Comparison of ENCODE assay signal across 9 mouse cellular contexts in the genomic region with DNA sequence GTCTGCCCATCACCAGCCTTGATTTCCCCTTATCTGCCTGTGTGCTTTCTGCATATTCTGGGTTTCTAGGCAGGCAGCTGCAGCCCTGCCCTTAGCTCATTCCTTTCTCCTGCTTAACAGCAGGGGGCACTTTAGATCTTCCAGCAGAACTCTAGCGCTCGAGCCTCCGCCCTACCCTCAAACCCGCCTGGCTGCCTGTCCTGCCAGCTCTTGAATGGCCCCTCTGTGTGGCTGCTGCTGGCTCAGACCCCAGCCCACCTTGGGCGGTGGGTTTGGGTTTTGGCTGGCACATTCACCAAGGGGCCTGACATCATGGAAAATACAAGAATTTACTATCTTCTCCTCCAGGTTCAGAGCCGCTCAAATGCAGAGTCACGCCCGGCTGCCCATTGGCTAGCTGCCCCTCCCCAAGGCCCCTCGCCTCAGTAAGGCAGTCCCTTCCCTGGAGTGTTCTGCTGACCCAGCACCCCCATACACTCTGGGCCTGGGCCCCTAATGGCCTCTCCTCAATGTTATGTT. TPM values are rescaled to one million over a fixed set of nuclear protein-coding genes. Genes with fewer than 3 reads are reported as not detected.
DNase-seq lines count a peak whose midpoint lies in the region; ATAC-seq and TF ChIP-seq lines count a peak whose summit lies in the region.
"Had no signal": no experiment of that assay in that cellular context is flagged by ENCODE, and none has a peak within 500 bp of the region (broad histone marks: within the 10 kb centered on the region; RNA-seq: fewer than 3 reads in every experiment).

No protein-coding gene starts in this region.

- peak; percentile 29; the same call in 1 of the 2 replicates for ATAC-seq in heart, embryonic 16.5 days (replicated peaks; ENCODE audit: extremely low read depth, insufficient read depth, low FRiP score)

- no peak overlapping the region for H3K4me3 ChIP-seq in cortical plate, adult 2 months (ENCODE audit: insufficient read depth, low read length)
- no peak overlapping the region for H3K4me3 ChIP-seq in heart, embryonic 16.5 days (ENCODE audit: low read length)

- H3K9me3 ChIP-seq in heart, embryonic 16.5 days (replicated peaks; ENCODE audit: control insufficient read depth, low read length), result no peaks in the 10 kb centered on the region

- no peak for TF ChIP-seq POLR2A in cortical plate, adult 2 months (IDR thresholded peaks at IDR 0.05; ENCODE audit: extremely low read depth, insufficient read depth, low read length)

- peak overlapping the region; percentile 59 for H3K9ac ChIP-seq in heart, embryonic 16.5 days (ENCODE audit: low read length)

- intact Hi-C loops in left cerebral cortex, postnatal 10 days (cut with DNase I), result loop anchor here (10.0 kb wide), 1 partner anchor 87 kb away; no protein-coding TSS in a partner anchor
- intact Hi-C loops in left cerebral cortex, postnatal 36 days (cut with DNase I), result no loop called here

- no peaks in the 10 kb centered on the region for H3K27me3 ChIP-seq in heart, embryonic 16.5 days (ENCODE audit: control insufficient read depth, insufficient read depth, low read length)

- 26% methylated on average over 9 of the region's 9 CpGs for WGBS in heart, embryonic 16.5 days

- no peak overlapping the region for H3K4me2 ChIP-seq in heart, embryonic 16.5 days (ENCODE audit: low read depth, low read length)

- no peaks in the 10 kb centered on the region for H3K4me1 ChIP-seq in cortical plate, adult 2 months (ENCODE audit: control insufficient read depth, insufficient read depth, low read length)
- peaks cover 36% of the 10 kb centered on the region for H3K4me1 ChIP-seq in heart, embryonic 16.5 days (ENCODE audit: control insufficient read depth, insufficient read depth, low read length)

- peak; percentile 43 to 73 for DNase-seq in left cerebral cortex, postnatal 10 days (ENCODE audit: extremely low spot score in 1 of 2, low spot score in 2 of 2)
- no peak for DNase-seq in left cerebral cortex, postnatal 36 days (ENCODE audit: low spot score in 2 of 2)
- DNase-seq in kidney, postnatal 36 days, result peak; percentile 17 to 34
- peak; percentile 85 for DNase-seq in mesoderm, embryonic 11.5 days (ENCODE audit: low read depth, low spot score)
- DNase-seq in ovary, postnatal 36 days (ENCODE audit: low spot score), result no peak
- no peak for DNase-seq in cerebellum, adult 9-10 months

- peaks cover 3% of the 10 kb centered on the region; the same call in 1 of the 2 replicates for H3K36me3 ChIP-seq in heart, embryonic 16.5 days (ENCODE audit: control insufficient read depth, insufficient read depth)

- H3K27ac ChIP-seq in cortical plate, adult 2 months (ENCODE audit: insufficient read depth, low read length), result no peak overlapping the region
- peak overlapping the region; percentile 76 for H3K27ac ChIP-seq in heart, embryonic 16.5 days (ENCODE audit: low read length)

- TF ChIP-seq CTCF in cortical plate, adult 2 months (IDR thresholded peaks at IDR 0.05; ENCODE audit: extremely low read depth, insufficient read depth, low read length), result peak; percentile 53

RNA-seq across cellular contexts. Expression of a gene that starts 11.2 kb away (rescaled TPM):
- not detected for total RNA-seq in left cerebral cortex, postnatal 10 days (2021)
- not detected for total RNA-seq in left cerebral cortex, postnatal 36 days (2021)
- 0.19 and 0.40 TPM in 2 replicates for polyA plus RNA-seq in cortical plate, adult 2 months (2012; rRNA removed)
- 5.3 and 17.1 TPM in 2 replicates for polyA plus RNA-seq in heart, embryonic 16.5 days (2015; fragmentation: Nextera tagmentation; extraction: Ambion mirVana)
- polyA plus RNA-seq: testis, adult 2 months had no signal

RNA-seq across cellular contexts. Expression of a gene that starts 26.8 kb away (rescaled TPM):
- 1 to 10 TPM; 5.2 to 8.1 TPM for total RNA-seq in left cerebral cortex, postnatal 10 days (2021)
- total RNA-seq in left cerebral cortex, postnatal 36 days (2021), result 1 to 10 TPM; 8.1 to 8.7 TPM
- polyA plus RNA-seq in cortical plate, adult 2 months (2012; rRNA removed), result 10.2 and 12.2 TPM in 2 replicates
- 73.5 and 83.5 TPM in 2 replicates for polyA plus RNA-seq in heart, embryonic 16.5 days (2015; fragmentation: Nextera tagmentation; extraction: Ambion mirVana)

RNA-seq across cellular contexts. Expression of a gene that starts 45.1 kb away (rescaled TPM):
- total RNA-seq in left cerebral cortex, postnatal 10 days (2021), result 1 to 10 TPM; 4.8 to 7.2 TPM
- total RNA-seq in left cerebral cortex, postnatal 36 days (2021), result 1 to 10 TPM; 2.9 to 6.0 TPM
- 69.3 and 74.0 TPM in 2 replicates for polyA plus RNA-seq in cortical plate, adult 2 months (2012; rRNA removed)
- polyA plus RNA-seq in heart, embryonic 16.5 days (2015; fragmentation: Nextera tagmentation; extraction: Ambion mirVana), result 14.2 and 20.0 TPM in 2 replicates

RNA-seq across cellular contexts. Expression of a gene that starts 45.8 kb away (rescaled TPM):
- total RNA-seq in left cerebral cortex, postnatal 10 days (2021), result under 1 TPM in 1 of 2 experiments, not detected in 1; 0.83 TPM
- under 1 TPM in 1 of 2 experiments, not detected in 1; 0.69 TPM for total RNA-seq in left cerebral cortex, postnatal 36 days (2021)
- 0.86 and 1.4 TPM in 2 replicates for polyA plus RNA-seq in cortical plate, adult 2 months (2012; rRNA removed)
- 14.1 and 27.0 TPM in 2 replicates for polyA plus RNA-seq in heart, embryonic 16.5 days (2015; fragmentation: Nextera tagmentation; extraction: Ambion mirVana)
- polyA plus RNA-seq: testis, adult 2 months had no signal

RNA-seq across cellular contexts. Expression of a gene that starts 52.8 kb away (rescaled TPM):
- not detected for total RNA-seq in left cerebral cortex, postnatal 10 days (2021)
- not detected for total RNA-seq in left cerebral cortex, postnatal 36 days (2021)
- polyA plus RNA-seq in cortical plate, adult 2 months (2012; rRNA removed), result not detected in 2 replicates
- polyA plus RNA-seq in heart, embryonic 16.5 days (2015; fragmentation: Nextera tagmentation; extraction: Ambion mirVana), result 0.17 and 0.32 TPM in 2 replicates

Comparison
In these comparisons a context has a peak if more than half of its experiments do, and no peak if none do; other contexts are left out.
1. DNase-seq: peak in left cerebral cortex, postnatal 10 days (2 of 2), kidney, postnatal 36 days (2 of 2) and mesoderm, embryonic 11.5 days (single experiment); none in left cerebral cortex, postnatal 36 days (0 of 2), ovary, postnatal 36 days (single experiment) and cerebellum, adult 9-10 months (single experiment).